Mouse (Mus musculus): ENCODE results near the gene Filip1l. TPM values are rescaled to one million over a fixed set of nuclear protein-coding genes. Genes with fewer than 3 reads are reported as not detected.

Gene Filip1l
- polyA plus RNA-seq, 1 experiment = 12.1 TPM

- no peak for TF ChIP-seq CEBPB (IDR thresholded peaks at IDR 0.05; ENCODE audit: insufficient read depth, poor library complexity, severe bottlenecking)
- TF ChIP-seq MAX (IDR thresholded peaks at IDR 0.05; ENCODE audit: low read depth) = no peak
- TF ChIP-seq MYOG (IDR thresholded peaks at IDR 0.05; ENCODE audit: control insufficient read depth in 1 of 3, insufficient read depth in 1 of 3, insufficient read length in 2 of 3, low read depth in 2 of 3) = no peak
- no peak for TF ChIP-seq POLR2AphosphoS2 (IDR thresholded peaks at IDR 0.05; ENCODE audit: insufficient read length, low read depth)
- no peak for TF ChIP-seq E2F4 (IDR thresholded peaks at IDR 0.05; ENCODE audit: insufficient read depth)
- TF ChIP-seq POLR2A (IDR thresholded peaks at IDR 0.05; ENCODE audit: insufficient read length, low read depth) = no peak
- no peak for TF ChIP-seq MYOD1 (IDR thresholded peaks at IDR 0.05; ENCODE audit: control insufficient read depth in 1 of 3, insufficient read length in 2 of 3, low read depth in 2 of 3)
- no peak overlapping the region for H3K4me2 ChIP-seq (ENCODE audit: low read depth)
Observed at GRCm38 (mm10) chr16:57577519-57577918, 224.6 kb downstream of the Filip1l start.

GRCm38 (mm10) chr16:57580041-57580440 lies 227.1 kb downstream of the Filip1l start:
- H3K27me3 ChIP-seq (ENCODE audit: control insufficient read depth, insufficient read depth, insufficient read length) = no peaks in the 10 kb centered on the region
- peaks cover 44% of the 10 kb centered on the region for H3K79me2 ChIP-seq (ENCODE audit: control insufficient read depth, insufficient read depth)
- no peak overlapping the region for H3ac ChIP-seq (ENCODE audit: control insufficient read depth, insufficient read length)
- H3K36me3 ChIP-seq (ENCODE audit: control insufficient read depth, insufficient read depth) = peaks cover 9% of the 10 kb centered on the region
- TF ChIP-seq E2F4 (IDR thresholded peaks at IDR 0.05; ENCODE audit: insufficient read depth) (no peak), REST (IDR thresholded peaks at IDR 0.05; ENCODE audit: insufficient read depth, insufficient read length) (no peak), POLR2AphosphoS2 (IDR thresholded peaks at IDR 0.05; ENCODE audit: insufficient read length, low read depth) (no peak)
- no peak overlapping the region for H3K4me3 ChIP-seq
- no peak overlapping the region for H3K4me2 ChIP-seq (ENCODE audit: low read depth)

More at GRCm38 (mm10) chr16:57577519-57577918, 224.6 kb downstream of the Filip1l start:
- no peak overlapping the region for H3K4me3 ChIP-seq
- no peak overlapping the region for H3ac ChIP-seq (ENCODE audit: control insufficient read depth, insufficient read length)
- no peaks in the 10 kb centered on the region for H3K27me3 ChIP-seq (ENCODE audit: control insufficient read depth, insufficient read depth, insufficient read length)
- H3K79me2 ChIP-seq (ENCODE audit: control insufficient read depth, insufficient read depth) = peaks cover 65% of the 10 kb centered on the region
- peaks cover 17% of the 10 kb centered on the region for H3K36me3 ChIP-seq (ENCODE audit: control insufficient read depth, insufficient read depth)

- TF ChIP-seq E2F4 (IDR thresholded peaks at IDR 0.05; ENCODE audit: insufficient read depth) = no peak
- TF ChIP-seq CEBPB (IDR thresholded peaks at IDR 0.05; ENCODE audit: insufficient read depth, poor library complexity, severe bottlenecking) = no peak
- no peak for TF ChIP-seq REST (IDR thresholded peaks at IDR 0.05; ENCODE audit: insufficient read depth, insufficient read length)
- no peak for TF ChIP-seq TCF3 (IDR thresholded peaks at IDR 0.05; ENCODE audit: insufficient read length, low read depth)
- no peak for TF ChIP-seq MYOD1 (IDR thresholded peaks at IDR 0.05; ENCODE audit: control insufficient read depth in 1 of 3, insufficient read length in 2 of 3, low read depth in 2 of 3)
- no peak for TF ChIP-seq MYOG (IDR thresholded peaks at IDR 0.05; ENCODE audit: control insufficient read depth in 1 of 3, insufficient read depth in 1 of 3, insufficient read length in 2 of 3, low read depth in 2 of 3)
- TF ChIP-seq TCF12 (IDR thresholded peaks at IDR 0.05; ENCODE audit: insufficient read depth, poor library complexity, severe bottlenecking) = no peak
- no peak for TF ChIP-seq USF1 (IDR thresholded peaks at IDR 0.05; ENCODE audit: low read depth)
- TF ChIP-seq POLR2AphosphoS2 (IDR thresholded peaks at IDR 0.05; ENCODE audit: insufficient read length, low read depth) = no peak
- no peak for TF ChIP-seq SRF (IDR thresholded peaks at IDR 0.05; ENCODE audit: control insufficient read depth, insufficient read length, low read depth)
- TF ChIP-seq MAX (IDR thresholded peaks at IDR 0.05; ENCODE audit: low read depth) = no peak
- TF ChIP-seq POLR2A (IDR thresholded peaks at IDR 0.05; ENCODE audit: insufficient read length, low read depth) = no peak
- H3K4me3 ChIP-seq = no peak overlapping the region
Observed at GRCm38 (mm10) chr16:57582008-57582407, 229.1 kb downstream of the Filip1l start.

GRCm38 (mm10) chr16:57585201-57585600 lies 232.3 kb downstream of the Filip1l start:
- Histone ChIP-seq H3K27me3 (ENCODE audit: control insufficient read depth, insufficient read depth, insufficient read length) (no peaks in the 10 kb centered on the region), H3K79me2 (ENCODE audit: control insufficient read depth, insufficient read depth) (peaks cover 6% of the 10 kb centered on the region), H3ac (ENCODE audit: control insufficient read depth, insufficient read length) (no peak overlapping the region), H3K4me3 (no peak overlapping the region), H3K36me3 (ENCODE audit: control insufficient read depth, insufficient read depth) (peaks cover 5% of the 10 kb centered on the region), H3K4me2 (ENCODE audit: low read depth) (no peak overlapping the region)
- no peak for TF ChIP-seq E2F4 (IDR thresholded peaks at IDR 0.05; ENCODE audit: insufficient read depth)
- no peak for TF ChIP-seq TCF3 (IDR thresholded peaks at IDR 0.05; ENCODE audit: insufficient read length, low read depth)
- no peak for TF ChIP-seq MYOG (IDR thresholded peaks at IDR 0.05; ENCODE audit: control insufficient read depth in 1 of 3, insufficient read depth in 1 of 3, insufficient read length in 2 of 3, low read depth in 2 of 3)
- no peak for TF ChIP-seq MYOD1 (IDR thresholded peaks at IDR 0.05; ENCODE audit: control insufficient read depth in 1 of 3, insufficient read length in 2 of 3, low read depth in 2 of 3)
- TF ChIP-seq MAX (IDR thresholded peaks at IDR 0.05; ENCODE audit: low read depth) = no peak
- TF ChIP-seq POLR2A (IDR thresholded peaks at IDR 0.05; ENCODE audit: insufficient read length, low read depth) = no peak
- no peak for TF ChIP-seq USF1 (IDR thresholded peaks at IDR 0.05; ENCODE audit: low read depth)
- TF ChIP-seq REST (IDR thresholded peaks at IDR 0.05; ENCODE audit: insufficient read depth, insufficient read length) = no peak
- TF ChIP-seq POLR2AphosphoS2 (IDR thresholded peaks at IDR 0.05; ENCODE audit: insufficient read length, low read depth) = no peak

More at GRCm38 (mm10) chr16:57582008-57582407, 229.1 kb downstream of the Filip1l start:
- no peaks in the 10 kb centered on the region for H3K27me3 ChIP-seq (ENCODE audit: control insufficient read depth, insufficient read depth, insufficient read length)
- H3ac ChIP-seq (ENCODE audit: control insufficient read depth, insufficient read length) = no peak overlapping the region
- H3K4me2 ChIP-seq (ENCODE audit: low read depth) = no peak overlapping the region
- H3K79me2 ChIP-seq (ENCODE audit: control insufficient read depth, insufficient read depth) = peaks cover 26% of the 10 kb centered on the region
- H3K36me3 ChIP-seq (ENCODE audit: control insufficient read depth, insufficient read depth) = peaks cover 9% of the 10 kb centered on the region

GRCm38 (mm10) chr16:57593422-57594157 lies 240.7 kb downstream of the Filip1l start:
- H3K27me3 ChIP-seq (ENCODE audit: control insufficient read depth, insufficient read depth, insufficient read length) = no peaks in the 10 kb centered on the region
- TF ChIP-seq POLR2AphosphoS2 (IDR thresholded peaks at IDR 0.05; ENCODE audit: insufficient read length, low read depth) = no peak
- TF ChIP-seq MAX (IDR thresholded peaks at IDR 0.05; ENCODE audit: low read depth) = no peak
- no peak for TF ChIP-seq E2F4 (IDR thresholded peaks at IDR 0.05; ENCODE audit: insufficient read depth)
- no peak for TF ChIP-seq USF1 (IDR thresholded peaks at IDR 0.05; ENCODE audit: low read depth)
- no peak for TF ChIP-seq SRF (IDR thresholded peaks at IDR 0.05; ENCODE audit: control insufficient read depth, insufficient read length, low read depth)
- no peak for TF ChIP-seq MYOD1 (IDR thresholded peaks at IDR 0.05; ENCODE audit: control insufficient read depth in 1 of 3, insufficient read length in 2 of 3, low read depth in 2 of 3)
- TF ChIP-seq TCF3 (IDR thresholded peaks at IDR 0.05; ENCODE audit: insufficient read length, low read depth) = no peak
- TF ChIP-seq CEBPB (IDR thresholded peaks at IDR 0.05; ENCODE audit: insufficient read depth, poor library complexity, severe bottlenecking) = no peak
- no peak for TF ChIP-seq TCF12 (IDR thresholded peaks at IDR 0.05; ENCODE audit: insufficient read depth, poor library complexity, severe bottlenecking)
- no peak for TF ChIP-seq REST (IDR thresholded peaks at IDR 0.05; ENCODE audit: insufficient read depth, insufficient read length)
- no peak for TF ChIP-seq MYOG (IDR thresholded peaks at IDR 0.05; ENCODE audit: control insufficient read depth in 1 of 3, insufficient read depth in 1 of 3, insufficient read length in 2 of 3, low read depth in 2 of 3)
- no peak for TF ChIP-seq POLR2A (IDR thresholded peaks at IDR 0.05; ENCODE audit: insufficient read length, low read depth)
- H3K79me2 ChIP-seq (ENCODE audit: control insufficient read depth, insufficient read depth) = no peaks in the 10 kb centered on the region
- H3K4me2 ChIP-seq (ENCODE audit: low read depth) = no peak overlapping the region
- H3ac ChIP-seq (ENCODE audit: control insufficient read depth, insufficient read length) = no peak overlapping the region
- H3K36me3 ChIP-seq (ENCODE audit: control insufficient read depth, insufficient read depth) = no peaks in the 10 kb centered on the region
- H3K4me3 ChIP-seq = no peak overlapping the region
